Mouse (Mus musculus): Measurements from ENCODE around the gene Mprip.

Gene Mprip

GRCm38 (mm10) chr11:59803516-59803915 lies 142.4 kb downstream of the Mprip start:
- in situ Hi-C loops (cut with MboI, MseI): no loop called here

DNA sequence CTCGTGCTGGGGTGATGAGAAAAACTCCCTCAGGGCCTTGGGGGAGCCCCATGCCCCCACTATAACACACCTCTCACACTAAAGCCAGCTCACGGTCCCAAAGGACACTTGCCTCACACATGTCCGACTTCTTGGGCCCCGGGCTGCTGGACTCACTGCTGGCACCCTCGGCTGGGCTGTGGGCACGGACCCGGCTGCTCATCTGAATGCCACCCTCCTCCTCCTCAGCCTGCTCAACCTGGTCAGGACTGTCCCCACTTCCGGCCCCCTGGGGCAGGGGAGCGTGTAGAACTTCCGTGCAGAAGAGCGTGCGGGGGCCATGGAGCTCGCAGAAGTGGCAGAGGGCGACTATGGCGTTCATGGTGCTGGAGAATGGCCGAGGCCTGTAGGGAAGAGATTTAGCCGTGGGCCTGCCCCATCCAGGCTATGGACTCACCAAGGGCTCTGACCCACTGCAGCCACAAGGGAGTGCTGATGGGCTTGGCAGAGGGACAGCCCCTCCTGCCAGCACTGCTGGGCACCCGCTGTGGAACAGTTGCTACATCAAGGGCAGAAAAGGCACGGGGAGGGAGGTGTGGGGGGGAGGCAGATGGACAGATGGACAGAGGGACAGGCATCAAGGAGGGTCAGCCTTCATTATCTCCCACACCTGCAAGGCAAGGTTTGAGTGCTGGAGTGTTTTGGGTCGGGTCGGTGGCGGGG lies 143.5 kb downstream of the Mprip start:
- in situ Hi-C loops (cut with MboI, MseI): no loop called here

- in situ Hi-C loops (cut with MboI, MseI): no loop called here
Observed at GRCm38 (mm10) chr11:59805256-59805655, 144.2 kb downstream of the Mprip start.

DNA sequence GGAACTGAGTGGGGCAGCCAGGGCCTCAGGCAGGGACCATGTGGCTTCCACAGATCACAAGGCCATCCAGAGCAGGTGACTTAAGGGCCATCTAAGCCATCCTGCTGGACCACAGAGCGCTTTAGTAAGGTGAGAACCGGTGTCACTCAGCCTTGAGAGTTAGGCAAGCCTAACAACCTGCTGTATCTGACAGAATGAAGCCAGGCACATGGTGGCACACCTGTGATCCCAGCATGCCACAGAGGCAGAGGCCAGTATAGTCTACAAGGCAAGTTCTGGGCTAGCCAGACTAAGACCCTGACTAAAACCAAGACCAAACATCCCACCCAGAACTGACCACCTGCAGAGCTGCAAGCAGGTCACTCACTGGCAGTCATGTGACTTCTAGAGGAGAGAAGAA lies 144.6 kb downstream of the Mprip start:
- in situ Hi-C loops (cut with MboI, MseI): no loop called here

DNA sequence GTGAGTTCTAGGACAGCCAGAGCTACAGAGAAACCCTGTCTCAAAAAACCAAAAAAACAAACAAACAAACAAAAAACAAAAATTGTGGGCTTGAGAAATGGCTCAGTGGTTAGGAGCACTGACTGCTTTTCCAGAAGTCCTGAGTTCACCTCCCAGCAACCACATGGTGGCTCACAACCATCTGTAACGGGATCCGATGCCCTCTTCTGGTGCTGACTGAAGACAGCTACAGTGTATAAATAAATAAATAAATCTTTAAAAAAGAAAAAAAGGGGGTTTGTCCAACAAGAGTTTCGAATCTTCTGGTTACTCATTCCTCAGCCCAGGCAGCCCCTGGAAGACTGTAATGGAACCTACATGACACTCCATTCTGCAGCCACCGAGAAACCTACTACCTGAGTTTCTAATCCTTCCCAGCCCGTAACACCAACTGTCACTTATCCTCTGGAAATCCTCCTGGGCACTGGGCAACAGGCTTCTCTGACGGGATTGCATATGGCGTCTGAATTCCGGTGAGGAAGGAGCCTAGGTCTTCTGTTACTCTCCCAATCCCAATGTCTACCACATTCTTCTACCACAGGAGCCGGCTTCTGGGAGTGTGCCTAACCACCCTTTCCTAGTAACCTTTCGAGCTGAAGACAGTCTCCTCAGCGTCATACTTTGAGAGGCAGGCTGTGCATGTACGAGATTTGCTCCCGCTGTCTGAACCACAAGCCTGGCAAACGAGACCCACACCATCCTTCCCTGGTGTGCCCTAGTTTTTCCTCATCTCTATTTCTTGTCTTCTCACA lies 147.3 kb downstream of the Mprip start:
- in situ Hi-C loops (cut with MboI, MseI): no loop called here

GRCm38 (mm10) chr11:59809071-59809669 lies 148.1 kb downstream of the Mprip start:
- in situ Hi-C loops (cut with MboI, MseI): no loop called here

GRCm38 (mm10) chr11:59809670-59810474 lies 148.8 kb downstream of the Mprip start, which contains the start of gene Flcn:
Gene Flcn (minus strand): TSS chr11:59810016.
- in situ Hi-C loops (cut with MboI, MseI): no loop called here

GRCm38 (mm10) chr11:59810480-59811158 lies 149.5 kb downstream of the Mprip start:
- in situ Hi-C loops (cut with MboI, MseI): no loop called here

GRCm38 (mm10) chr11:59811211-59811610 lies 150.1 kb downstream of the Mprip start:
- in situ Hi-C loops (cut with MboI, MseI): no loop called here

- in situ Hi-C loops (cut with MboI, MseI): no loop called here
Observed at GRCm38 (mm10) chr11:59813276-59813675, 152.2 kb downstream of the Mprip start.

DNA sequence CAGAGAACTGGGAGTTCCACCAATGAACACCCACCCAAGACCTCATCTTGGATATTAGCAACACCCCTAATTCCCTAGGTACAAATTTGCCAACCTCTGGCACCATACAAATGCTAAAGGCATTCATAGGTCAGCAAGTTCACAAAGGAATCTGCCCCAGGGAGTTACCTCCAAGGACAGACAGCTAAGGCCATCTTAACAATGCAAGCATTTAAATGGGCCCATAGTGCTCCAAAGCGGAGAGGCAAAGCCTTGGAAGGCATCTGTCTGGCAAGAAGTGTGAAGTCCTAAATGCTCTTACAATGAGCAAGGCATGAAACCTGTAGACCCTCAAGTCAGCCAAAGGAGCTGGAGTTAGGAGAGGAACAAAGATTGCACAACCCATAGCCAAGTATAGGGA lies 153.2 kb downstream of the Mprip start:
- in situ Hi-C loops (cut with MboI, MseI): no loop called here

- in situ Hi-C loops (cut with MboI, MseI): no loop called here
Observed at GRCm38 (mm10) chr11:59814936-59815335, 153.8 kb downstream of the Mprip start.

- in situ Hi-C loops (cut with MboI, MseI): no loop called here
Observed at GRCm38 (mm10) chr11:59815482-59816065, 154.5 kb downstream of the Mprip start.

DNA sequence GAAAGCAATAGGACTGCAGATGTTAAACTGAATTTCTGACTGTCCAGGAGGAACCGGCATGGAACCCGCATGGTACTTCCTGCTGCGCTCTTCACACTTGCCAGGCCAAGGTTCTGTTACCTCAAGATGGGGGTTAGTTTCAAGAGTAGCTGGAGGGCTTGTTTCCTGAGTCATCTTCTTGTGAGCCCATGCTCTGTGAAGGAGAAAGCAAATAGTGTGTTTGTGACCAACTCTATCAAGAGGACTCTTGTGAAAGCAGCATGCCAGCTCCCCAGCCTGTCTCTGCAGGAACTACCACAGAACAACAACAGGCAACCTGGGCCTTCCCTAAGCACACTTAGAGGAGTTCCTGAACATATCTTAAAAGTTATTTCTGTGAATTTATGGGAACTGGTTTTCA lies 156.8 kb downstream of the Mprip start:
- in situ Hi-C loops (cut with MboI, MseI): no loop called here

- in situ Hi-C loops (cut with MboI, MseI): no loop called here
Observed at GRCm38 (mm10) chr11:59821625-59822024, 160.5 kb downstream of the Mprip start.
